ENCODE assay signal across 8 mouse cellular contexts in the genomic region with DNA sequence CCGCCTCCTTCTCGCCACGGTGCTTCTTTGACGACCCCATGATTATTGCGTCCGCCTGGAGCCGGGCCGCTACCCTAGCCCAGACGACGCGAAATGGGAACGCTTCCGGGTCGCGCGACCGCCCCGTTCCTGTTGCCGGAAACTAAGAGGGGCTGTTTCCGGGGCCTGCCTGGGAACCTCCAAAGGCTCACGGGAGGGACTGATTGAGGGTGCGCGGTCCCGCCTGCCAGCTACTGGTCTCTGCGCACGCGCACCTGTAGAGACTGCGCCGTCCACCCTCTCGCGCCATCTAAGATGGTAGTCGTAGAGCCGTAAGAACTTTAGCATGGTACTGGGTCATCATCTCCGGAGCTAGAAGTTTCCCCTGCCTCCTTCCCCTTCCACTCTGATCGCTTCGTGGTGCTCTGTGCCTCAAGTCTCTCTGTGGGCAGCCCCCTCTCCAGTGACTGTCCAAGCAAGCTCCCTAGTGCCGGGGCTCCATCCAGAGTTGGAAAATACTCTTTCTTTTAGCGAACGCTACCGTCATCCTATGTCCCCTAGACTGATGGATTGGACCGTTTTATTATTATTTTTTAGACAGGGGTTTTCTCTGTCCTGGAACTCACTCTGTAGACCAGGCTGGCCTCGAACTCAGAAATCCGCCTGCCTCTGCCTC. TPM values are rescaled to one million over a fixed set of nuclear protein-coding genes. Genes with fewer than 3 reads are reported as not detected.
DNase-seq lines count a peak whose midpoint lies in the region; ATAC-seq lines count a peak whose summit lies in the region.

Gene Sart1 (minus strand): TSS at position 116 of the 655 bp plus-strand sequence.

- H3K4me3 ChIP-seq in hindbrain, embryonic 14.5 days (replicated peaks; ENCODE audit: low read length): peak within 1 kb of the TSS; percentile 94

- peaks cover 31% of the 10 kb centered on the region for H3K36me3 ChIP-seq in hindbrain, embryonic 14.5 days (replicated peaks; ENCODE audit: control insufficient read depth, insufficient read depth)

- 3% methylated on average over 40 of the region's 43 CpGs for WGBS in hindbrain, embryonic 14.5 days

- H3K4me1 ChIP-seq in hindbrain, embryonic 14.5 days (replicated peaks; ENCODE audit: control insufficient read depth, insufficient read depth, low read length): peaks cover 32% of the 10 kb centered on the region

- H3K4me2 ChIP-seq in hindbrain, embryonic 14.5 days (replicated peaks): peak within 1 kb of the TSS; percentile 95

- peaks cover 4% of the 10 kb centered on the region for H3K27me3 ChIP-seq in hindbrain, embryonic 14.5 days (ENCODE audit: control insufficient read depth, insufficient read depth, low read length)

- peak; percentile 96 for ATAC-seq in hindbrain, embryonic 14.5 days (ENCODE audit: low FRiP score)

- peak within 1 kb of the TSS; percentile 84 for H3K27ac ChIP-seq in hindbrain, embryonic 14.5 days

- no peaks in the 10 kb centered on the region for H3K9me3 ChIP-seq in hindbrain, embryonic 14.5 days (ENCODE audit: control insufficient read depth, low read length)

- H3K9ac ChIP-seq in hindbrain, embryonic 14.5 days: peak within 1 kb of the TSS; percentile 89

- DNase-seq in R1 (ENCODE audit: low read depth, low spot score): peak; percentile 98
- peak; percentile 95 to 97 for DNase-seq in cerebellum, postnatal 25 days
- DNase-seq in frontal cortex, postnatal 25 days (ENCODE audit: low spot score in 2 of 2): peak; percentile 85 to 90
- peak; percentile 95 for DNase-seq in hindbrain, embryonic 14.5 days (ENCODE audit: low spot score)
- DNase-seq in layer of hippocampus, postnatal 36 days: peak; percentile 94 to 95
- DNase-seq in lung, postnatal 36 days: peak; percentile 97
- peak; percentile 98 for DNase-seq in retina, postnatal 1 day
- peak; percentile 82 to 95 for DNase-seq in urinary bladder, adult 18-20 months (ENCODE audit: low spot score in 2 of 2)

RNA-seq across cellular contexts. Expression of gene Sart1, which starts in this region (rescaled TPM):
- polyA plus RNA-seq in hindbrain, embryonic 14.5 days (2014; fragmentation: Nextera tagmentation; extraction: Ambion mirVana): 53.3 and 57.3 TPM in 2 replicates
- total RNA-seq in layer of hippocampus, postnatal 36 days (2021): 100 to 1,000 TPM in 1 of 2 experiments, 10 to 100 TPM in 1; 97.9 to 104 TPM

Comparison
In these comparisons a context has a peak if more than half of its experiments do, and no peak if none do; other contexts are left out.
1. Peak in every context shown above with its lines: DNase-seq, ATAC-seq, H3K4me3 ChIP-seq and H3K27ac ChIP-seq.